Mouse (Mus musculus) brain, adult 2 months (tissue): ENCODE measurements at regions not wholly inside any gene's neighbourhood (a gene's known extent, or its start where the extent isn't known, plus 50 kb on each side); places are given as distances from the start of the nearest gene placed in this dataset.

Experiments
- DNase-seq: peaks from one replicate; pipeline ENCODE4 v3.0.0; 2011; ENCODE audit warnings: low read depth, low spot score

- no peak for DNase-seq
Observed at GRCm38 (mm10) chr8:51409123-51409522, 2102.4 kb upstream of the Aga start.

- DNase-seq = no peak
Observed at GRCm38 (mm10) chr8:51428443-51428842, 2083.1 kb upstream of the Aga start.

GRCm38 (mm10) chr8:51428851-51429250 is 2082.7 kb upstream of the Aga start:
- DNase-seq = no peak

GRCm38 (mm10) chr8:51447636-51448035 is 2063.9 kb upstream of the Aga start:
- peak; percentile 75 for DNase-seq

- DNase-seq = no peak
Observed at GRCm38 (mm10) chr8:51448600-51448999, 2062.9 kb upstream of the Aga start.

- no peak for DNase-seq
Observed at GRCm38 (mm10) chr8:51479406-51479805, 2032.1 kb upstream of the Aga start.

GRCm38 (mm10) chr8:51502567-51502966 is 2009.0 kb upstream of the Aga start:
- peak; percentile 5 for DNase-seq

- no peak for DNase-seq
Observed at GRCm38 (mm10) chr8:51523163-51523562, 1988.4 kb upstream of the Aga start.

GRCm38 (mm10) chr8:51553118-51553517 is 1958.4 kb upstream of the Aga start:
- peak; percentile 4 for DNase-seq
